Mouse (Mus musculus): ENCODE results near the gene Glb1l2.

DNA sequence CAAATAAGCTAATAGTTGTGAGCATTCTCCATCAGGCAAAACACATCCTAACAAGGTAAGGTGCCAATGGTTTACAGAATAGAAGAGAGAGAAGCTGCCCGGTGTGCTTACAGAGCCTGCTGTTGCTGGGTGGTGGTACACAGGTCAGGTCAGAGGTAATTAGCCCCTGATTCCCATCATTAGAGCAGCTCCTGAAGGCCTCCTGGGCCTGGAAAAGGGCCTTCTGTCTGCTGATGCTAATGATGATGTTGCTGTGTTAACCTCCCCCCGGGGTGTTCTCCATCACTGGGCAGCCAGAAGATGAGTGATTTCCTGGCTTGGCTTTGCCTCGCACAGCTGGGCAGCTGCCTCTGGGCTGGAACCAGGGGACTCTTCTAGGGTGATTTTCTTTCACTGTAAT is 87.9 kb downstream of the Glb1l2 start:
- TF ChIP-seq GATA1 (IDR thresholded peaks at IDR 0.05; ENCODE audit: borderline replicate concordance, low read length) = no peak
- TF ChIP-seq FLI1 (IDR thresholded peaks at IDR 0.05; ENCODE audit: low read length) = no peak
